Mouse (Mus musculus) hindbrain, embryonic 14.5 days (tissue): Measurements from ENCODE around the gene Wnt7b. TPM values are rescaled to one million over a fixed set of nuclear protein-coding genes. Genes with fewer than 3 reads are reported as not detected.

Experiments
- ATAC-seq: fragments of 200-750 bp; cut with Nextera tagmentation; 2 replicates; pipeline ENCODE4 v1.8.0; 2017; ENCODE audit warnings: moderate number of reproducible peaks, mild to moderate bottlenecking, moderate TSS enrichment, moderate library complexity; ENCODE audit not compliant: low FRiP score
- DNase-seq: peaks from one replicate; pipeline ENCODE4 v3.0.0-alpha.2; 2015; ENCODE audit warnings: low spot score
- H3K27ac ChIP-seq: fragments of 300-500 bp; sonication (generic); 2 replicates; pipeline ENCODE4 v1.5.1; 2014; ENCODE audit warnings: mild to moderate bottlenecking, moderate library complexity
- H3K27me3 ChIP-seq: fragments of 300-500 bp; sonication (generic); 2 replicates; pipeline ENCODE4 v1.6.1; 2014; ENCODE audit warnings: mild to moderate bottlenecking, low read length, mixed read lengths; ENCODE audit not compliant: control insufficient read depth, insufficient read depth
- H3K36me3 ChIP-seq: fragments of 300-500 bp; sonication (generic); replicated peaks from 2 replicates; pipeline ENCODE4 v1.6.1; 2014; ENCODE audit not compliant: control insufficient read depth, insufficient read depth
- H3K4me1 ChIP-seq: fragments of 300-500 bp; sonication (generic); replicated peaks from 2 replicates; pipeline ENCODE4 v1.6.1; 2014; ENCODE audit warnings: antibody characterized with exemption, low read length, mixed read lengths; ENCODE audit not compliant: control insufficient read depth, insufficient read depth
- H3K4me2 ChIP-seq: fragments of 300-500 bp; sonication (generic); replicated peaks from 2 replicates; pipeline ENCODE4 v1.6.1; 2014; ENCODE audit warnings: mild to moderate bottlenecking, moderate library complexity
- H3K4me3 ChIP-seq: fragments of 300-500 bp; sonication (generic); replicated peaks from 2 replicates; pipeline ENCODE4 v1.5.1; 2014; ENCODE audit warnings: mild to moderate bottlenecking, low read length
- H3K9ac ChIP-seq: fragments of 300-500 bp; sonication (generic); 2 replicates; pipeline ENCODE4 v1.6.1; 2014
- H3K9me3 ChIP-seq: fragments of 300-500 bp; sonication (generic); 2 replicates; pipeline ENCODE4 v1.6.1; 2016; ENCODE audit warnings: low read length; ENCODE audit not compliant: control insufficient read depth
- WGBS: fragments of 180-500 bp; shearing (Covaris S2); extraction: QIAGEN DNeasy Blood & Tissue Kit; methylation state at CpG from one replicate; pipeline ENCODE4 v1.1.7; 2014; 5-methylcytosine and 5-hydroxymethylcytosine counted together
- polyA plus RNA-seq: library from polyadenylated mRNA; unstranded; fragments of >200 nt; fragmentation: Nextera tagmentation; extraction: Ambion mirVana; gene quantifications from 2 replicates; pipeline ENCODE4 v1.2.1, GENCODE M21; 2014

Wnt7b gene
- polyA plus RNA-seq, 1 experiment from 2014 or later, result 30.8 TPM

DNA sequence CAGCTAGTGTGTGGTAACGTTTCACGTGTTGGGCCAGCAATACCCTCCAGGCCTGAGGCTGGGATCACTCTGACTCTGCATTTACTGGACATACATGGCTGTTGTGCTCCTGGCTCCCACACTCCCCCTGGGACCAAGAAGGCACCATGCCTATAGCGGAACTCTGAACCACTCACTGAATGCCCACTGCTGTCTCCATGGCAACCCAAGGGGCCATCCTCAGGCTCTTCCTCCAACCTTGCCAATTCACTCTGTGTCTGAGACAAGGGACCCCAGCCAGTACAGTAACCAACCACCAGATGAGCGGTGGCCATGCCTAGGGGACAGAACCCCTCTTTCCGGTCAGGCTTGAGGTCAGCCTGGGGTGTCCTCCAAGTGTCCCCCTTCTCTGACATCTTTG, 17.3 kb downstream of the Wnt7b start:
- Histone ChIP-seq H3K9me3 (no peaks in the 10 kb centered on the region), H3K9ac (no peak overlapping the region), H3K36me3 (no peaks in the 10 kb centered on the region), H3K4me2 (no peak overlapping the region), H3K27me3 (no peaks in the 10 kb centered on the region), H3K4me3 (no peak overlapping the region), H3K27ac (no peak overlapping the region), H3K4me1 (peaks cover 6% of the 10 kb centered on the region; the same call in 1 of the 2 replicates)
- DNase-seq (no peak), ATAC-seq (no peak)
- WGBS, result 65% methylated on average over 5 of the region's 5 CpGs

DNA sequence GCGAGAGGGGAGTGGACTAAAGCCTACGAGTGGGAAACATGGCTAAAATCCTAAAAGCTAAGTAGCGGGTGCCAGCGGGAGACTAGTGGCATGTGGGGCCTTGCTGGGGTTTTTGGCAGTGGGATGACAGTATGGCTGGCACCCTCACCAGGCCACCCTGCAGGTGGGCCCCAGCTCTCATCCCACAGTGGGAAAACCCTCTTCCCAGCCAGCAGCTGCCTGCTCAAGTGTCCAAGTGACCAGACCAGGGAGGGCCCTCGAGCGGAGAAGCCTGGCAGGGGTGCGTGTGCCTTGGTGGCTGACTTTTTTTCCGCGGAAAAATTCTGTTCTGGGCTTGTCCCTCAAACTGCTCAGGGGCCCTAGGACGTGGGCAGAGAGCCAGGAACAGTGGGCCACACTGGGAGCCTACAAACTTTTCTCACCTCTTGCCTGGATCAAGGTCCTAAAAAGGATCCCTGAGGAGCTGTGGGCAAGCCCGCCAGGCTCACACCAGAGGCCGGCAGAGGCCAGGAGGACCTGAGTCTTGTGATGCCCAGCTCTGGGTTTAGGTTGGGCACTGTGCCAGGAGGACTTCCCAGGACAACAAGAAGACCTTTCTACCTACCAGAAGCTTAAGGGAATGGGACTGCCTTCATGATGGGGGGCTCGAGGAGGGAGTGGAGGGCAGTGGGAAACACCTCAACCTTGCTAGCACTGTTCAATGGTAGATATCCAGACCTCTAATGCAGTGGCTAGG, 18.1 kb downstream of the Wnt7b start:
- Histone ChIP-seq H3K36me3 (no peaks in the 10 kb centered on the region), H3K9ac (no peak overlapping the region), H3K4me1 (peaks cover 3% of the 10 kb centered on the region; the same call in 1 of the 2 replicates), H3K4me2 (no peak overlapping the region), H3K4me3 (no peak overlapping the region), H3K9me3 (no peaks in the 10 kb centered on the region), H3K27ac (no peak overlapping the region; the same call in 1 of the 2 replicates), H3K27me3 (no peaks in the 10 kb centered on the region)
- no peak for DNase-seq
- 76% methylated on average over 13 of the region's 13 CpGs for WGBS
- ATAC-seq, result no peak

DNA sequence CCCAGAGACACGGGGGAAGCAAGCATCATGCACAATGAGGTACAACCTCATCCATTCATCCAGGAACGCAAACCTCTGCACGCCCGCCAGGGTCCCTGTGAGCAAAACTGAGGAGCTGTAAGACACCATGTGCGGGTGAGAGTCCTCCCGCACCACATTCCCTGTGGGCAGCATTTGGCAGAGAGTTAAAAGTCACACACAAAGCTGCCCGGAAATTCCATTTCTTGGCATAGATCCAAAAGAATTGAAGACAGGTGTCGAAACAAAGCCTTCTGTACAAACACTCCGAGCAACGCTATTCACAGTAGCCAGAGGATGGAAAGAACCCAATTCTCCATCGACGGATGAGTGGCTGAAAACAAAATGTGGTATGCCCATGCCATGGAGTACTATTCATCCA, 20.3 kb downstream of the Wnt7b start:
- Histone ChIP-seq H3K9me3 (no peaks in the 10 kb centered on the region), H3K4me3 (no peak overlapping the region), H3K27me3 (no peaks in the 10 kb centered on the region), H3K4me2 (no peak overlapping the region), H3K9ac (no peak overlapping the region), H3K4me1 (no peaks in the 10 kb centered on the region; the same call in 1 of the 2 replicates), H3K27ac (no peak overlapping the region), H3K36me3 (no peaks in the 10 kb centered on the region)
- DNase-seq (no peak), ATAC-seq (no peak)
- WGBS, result 58% methylated on average over 12 of the region's 12 CpGs

DNA sequence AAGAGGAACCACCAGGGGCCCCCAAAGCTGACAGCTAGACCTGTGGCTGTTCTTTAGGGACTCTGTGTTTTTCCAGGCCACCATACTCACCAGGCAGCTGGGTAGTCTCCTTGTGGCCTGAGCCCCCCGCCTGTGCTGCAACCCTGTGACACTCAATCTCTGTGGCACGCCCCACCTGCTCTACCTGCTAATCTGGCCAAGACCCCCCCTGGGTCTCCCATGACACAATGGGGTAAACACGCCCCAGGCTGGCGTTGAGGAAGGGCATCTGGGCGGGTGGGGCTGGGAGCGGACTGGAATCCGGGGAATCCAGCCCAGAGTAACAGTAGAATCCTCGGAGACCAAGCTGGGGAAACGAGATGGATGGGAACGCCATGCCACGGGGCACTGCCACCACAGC, 21.4 kb downstream of the Wnt7b start:
- Histone ChIP-seq H3K9ac (no peak overlapping the region), H3K9me3 (no peaks in the 10 kb centered on the region), H3K4me2 (no peak overlapping the region), H3K36me3 (no peaks in the 10 kb centered on the region), H3K4me3 (no peak overlapping the region), H3K27me3 (no peaks in the 10 kb centered on the region), H3K27ac (no peak overlapping the region), H3K4me1 (peaks cover 2% of the 10 kb centered on the region; the same call in 1 of the 2 replicates)
- DNase-seq, result no peak
- no peak for ATAC-seq
- 80% methylated on average over 11 of the region's 11 CpGs for WGBS

DNA sequence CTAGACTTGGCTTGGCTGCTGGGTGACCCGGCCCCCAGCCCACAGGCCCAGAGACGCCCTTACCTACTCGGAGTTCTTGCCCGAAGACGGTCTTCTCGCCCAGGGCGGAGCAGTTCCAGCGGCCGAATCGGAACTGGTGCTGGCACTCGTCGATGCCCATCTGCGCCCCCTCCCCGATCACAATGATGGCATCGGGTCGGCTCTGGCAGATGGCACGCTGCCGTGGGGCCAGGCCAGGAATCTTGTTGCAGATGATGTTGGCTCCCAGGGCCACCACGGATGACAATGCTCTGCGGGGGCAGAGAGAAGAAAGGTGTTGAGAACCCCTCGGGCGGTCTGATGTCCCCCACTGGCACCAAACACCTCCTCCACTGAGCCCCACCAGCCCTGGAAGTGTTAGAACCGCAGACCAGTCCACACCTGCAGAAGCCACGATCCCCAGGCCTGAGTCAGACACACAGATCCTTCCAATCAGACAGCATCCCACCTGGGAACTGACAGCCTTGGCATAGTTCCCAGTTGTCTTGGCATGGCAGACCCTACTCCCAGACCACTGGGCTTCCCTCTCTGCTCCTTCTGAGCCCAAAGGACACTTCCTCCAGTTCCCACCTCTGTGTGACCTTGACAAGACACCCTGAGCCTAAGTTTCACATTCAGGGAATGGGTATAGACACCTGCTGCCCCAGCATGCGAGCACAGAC, 23.3 kb downstream of the Wnt7b start:
- no peaks in the 10 kb centered on the region for H3K27me3 ChIP-seq
- 79% methylated on average over 25 of the region's 25 CpGs for WGBS
- no peak overlapping the region for H3K9ac ChIP-seq
- no peaks in the 10 kb centered on the region for H3K9me3 ChIP-seq
- ATAC-seq (no peak), DNase-seq (no peak)
- no peak overlapping the region for H3K4me2 ChIP-seq
- no peak overlapping the region for H3K27ac ChIP-seq
- 0 out of 2 replicates have a peak, but pooled peaks cover 2% of the 10 kb centered on the region for H3K4me1 ChIP-seq
- no peaks in the 10 kb centered on the region for H3K36me3 ChIP-seq
- H3K4me3 ChIP-seq, result no peak overlapping the region

DNA sequence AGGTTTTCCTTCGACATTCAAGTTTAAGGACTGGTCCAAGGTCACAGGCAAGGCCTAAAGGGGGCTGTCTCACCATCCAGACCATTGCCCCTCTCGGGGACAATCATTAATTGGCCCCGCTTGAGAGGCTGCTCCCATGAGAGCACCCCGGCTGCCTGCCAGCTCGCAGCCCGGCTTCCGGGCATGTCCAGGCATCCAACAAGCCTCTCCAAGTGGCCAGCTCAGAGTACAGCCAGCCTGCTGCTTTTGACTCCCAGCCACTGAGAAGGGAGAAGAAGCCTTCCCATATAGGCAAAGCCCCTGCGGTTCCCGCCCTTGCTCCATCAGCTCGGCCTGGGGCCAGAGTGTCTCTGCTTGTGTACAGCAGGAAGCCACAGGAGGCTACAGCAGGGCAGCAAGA, 26.5 kb downstream of the Wnt7b start:
- H3K4me2 ChIP-seq, result no peak overlapping the region
- H3K27me3 ChIP-seq, result no peaks in the 10 kb centered on the region
- ATAC-seq (no peak), DNase-seq (no peak)
- no peak overlapping the region for H3K9ac ChIP-seq
- H3K9me3 ChIP-seq, result no peaks in the 10 kb centered on the region
- H3K4me1 ChIP-seq, result 0 out of 2 replicates have a peak, but pooled peaks cover 2% of the 10 kb centered on the region
- H3K27ac ChIP-seq, result no peak overlapping the region
- no peaks in the 10 kb centered on the region for H3K36me3 ChIP-seq
- H3K4me3 ChIP-seq, result no peak overlapping the region
- WGBS, result 63% methylated on average over 10 of the region's 10 CpGs

DNA sequence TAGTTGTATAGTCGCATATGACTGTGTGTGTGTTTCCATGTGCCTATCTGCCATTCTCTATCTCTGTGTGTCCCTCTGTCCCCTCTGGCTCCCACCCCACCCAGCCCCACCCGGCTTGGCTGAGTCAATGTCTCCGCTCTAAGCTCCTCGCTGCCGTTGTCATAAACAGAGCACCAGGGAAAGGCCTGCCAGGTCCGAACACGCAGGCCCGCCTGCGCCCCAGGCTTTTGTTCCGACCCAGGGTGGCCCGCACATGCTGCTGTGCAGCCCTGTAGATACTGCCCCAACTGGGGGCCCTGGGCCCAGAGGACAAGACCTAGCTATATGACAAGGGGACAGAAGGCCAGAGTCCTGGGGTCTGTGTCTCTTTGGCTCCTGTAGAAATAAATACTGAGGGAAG, 28.9 kb downstream of the Wnt7b start:
- Histone ChIP-seq H3K4me2 (no peak overlapping the region), H3K36me3 (no peaks in the 10 kb centered on the region), H3K9me3 (no peaks in the 10 kb centered on the region), H3K4me1 (0 out of 2 replicates have a peak, but pooled peaks cover 2% of the 10 kb centered on the region), H3K4me3 (no peak overlapping the region), H3K9ac (no peak overlapping the region), H3K27ac (no peak overlapping the region), H3K27me3 (no peaks in the 10 kb centered on the region)
- WGBS, result 86% methylated on average over 11 of the region's 11 CpGs
- ATAC-seq (no peak), DNase-seq (no peak)

DNA sequence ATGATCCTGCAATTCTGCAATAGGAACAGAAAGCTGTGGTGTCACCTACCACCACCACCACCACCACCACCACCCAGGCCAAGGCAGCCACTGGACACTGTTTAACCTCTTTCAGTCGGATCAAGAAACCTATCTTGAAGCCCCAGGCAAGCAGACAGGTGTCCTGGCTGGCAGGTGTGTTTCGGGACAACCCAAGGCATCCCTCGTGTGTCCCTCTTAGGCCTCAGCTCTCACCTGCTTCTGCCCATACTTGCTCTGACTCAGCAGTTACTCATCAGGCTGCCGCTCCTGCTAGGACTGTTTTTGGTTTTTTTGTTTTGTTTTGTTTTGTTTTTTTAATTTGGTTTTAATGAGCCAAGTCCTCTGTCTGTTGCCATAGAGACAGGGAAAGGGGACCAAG, 35.8 kb downstream of the Wnt7b start:
- H3K4me2 ChIP-seq, result no peak overlapping the region
- WGBS, result 66% methylated on average over 4 of the region's 4 CpGs
- no peaks in the 10 kb centered on the region for H3K36me3 ChIP-seq
- H3K9ac ChIP-seq, result no peak overlapping the region
- no peak overlapping the region for H3K4me3 ChIP-seq
- no peak overlapping the region for H3K27ac ChIP-seq
- H3K4me1 ChIP-seq, result no peaks in the 10 kb centered on the region
- H3K27me3 ChIP-seq, result no peaks in the 10 kb centered on the region
- ATAC-seq (no peak), DNase-seq (no peak)
- no peaks in the 10 kb centered on the region for H3K9me3 ChIP-seq

DNA sequence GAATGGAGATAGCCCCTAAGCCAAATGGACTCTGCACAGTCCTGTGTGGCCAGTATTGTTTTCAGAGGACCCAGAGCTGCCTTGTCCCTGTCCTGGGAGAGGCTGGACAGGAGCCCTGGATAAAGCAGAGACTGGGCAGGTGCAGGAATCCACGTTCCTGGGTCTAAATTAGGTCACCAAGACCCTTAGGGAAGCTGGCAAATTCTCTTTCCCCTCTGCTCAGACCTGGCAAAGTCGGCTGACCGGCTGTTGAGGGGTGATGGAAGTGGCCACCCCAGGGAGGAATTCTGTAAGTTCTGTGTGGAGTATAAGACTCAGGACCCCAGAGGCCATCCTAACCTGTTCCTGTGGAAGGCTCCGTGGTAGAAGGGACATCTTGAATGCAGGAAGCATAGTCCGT, 36.9 kb downstream of the Wnt7b start:
- 84% methylated on average over 5 of the region's 5 CpGs for WGBS
- Histone ChIP-seq H3K9me3 (no peaks in the 10 kb centered on the region), H3K4me2 (no peak overlapping the region), H3K9ac (no peak overlapping the region), H3K27me3 (no peaks in the 10 kb centered on the region), H3K4me1 (no peaks in the 10 kb centered on the region), H3K4me3 (no peak overlapping the region), H3K36me3 (no peaks in the 10 kb centered on the region), H3K27ac (no peak overlapping the region)
- DNase-seq (no peak), ATAC-seq (no peak)
